9 mouse cellular contexts compared by ENCODE assay signal in genomic region chr5:98255760-98256490, GRCm38 (mm10). TPM values are rescaled to one million over a fixed set of nuclear protein-coding genes. Genes with fewer than 3 reads are reported as not detected.
A peak's percentile ranks its signal among the peaks of the same experiment; 100 is the strongest.
DNase-seq lines count a peak whose midpoint lies in the region; ATAC-seq and TF ChIP-seq lines count a peak whose summit lies in the region.
"Had no signal": no experiment of that assay in that cellular context is flagged by ENCODE, and none has a peak within 500 bp of the region (broad histone marks: within the 10 kb centered on the region; RNA-seq: fewer than 3 reads in every experiment).

No protein-coding gene starts in this region.

- TF ChIP-seq CTCF in lung, embryonic 14.5 days (IDR thresholded peaks at IDR 0.05; ENCODE audit: low read depth) = no peak
- no peak for TF ChIP-seq CTCF in lung, adult 2 months (IDR thresholded peaks at IDR 0.05; ENCODE audit: insufficient read depth, low read length)

- no peak overlapping the region; the same call in 1 of the 2 replicates for H3K4me3 ChIP-seq in lung, embryonic 14.5 days (ENCODE audit: low read depth, low read length)
- H3K4me3 ChIP-seq in lung, adult 2 months (replicated peaks; ENCODE audit: extremely low read depth, low read depth, low read length) = no peak overlapping the region
- H3K4me3 ChIP-seq in embryonic facial prominence, embryonic 11.5 days (ENCODE audit: low read depth, low read length) = no peak overlapping the region
- H3K4me3 ChIP-seq in limb, embryonic 10.5 days = peak overlapping the region; percentile 16; the same call in 1 of the 2 replicates

- H3K4me1 ChIP-seq in lung, embryonic 14.5 days (ENCODE audit: insufficient read depth) = no peaks in the 10 kb centered on the region
- no peaks in the 10 kb centered on the region for H3K4me1 ChIP-seq in lung, adult 2 months (ENCODE audit: control insufficient read depth, insufficient read depth, low read length)
- H3K4me1 ChIP-seq in embryonic facial prominence, embryonic 11.5 days (ENCODE audit: control insufficient read depth, insufficient read depth, low read length) = no peaks in the 10 kb centered on the region
- H3K4me1 ChIP-seq in limb, embryonic 10.5 days = peaks cover 31% of the 10 kb centered on the region

- ATAC-seq in lung, embryonic 14.5 days (ENCODE audit: insufficient read depth) = no peak
- no peak for ATAC-seq in embryonic facial prominence, embryonic 11.5 days (replicated peaks; ENCODE audit: insufficient number of reproducible peaks, low FRiP score, low TSS enrichment, low read depth)
- no peak for ATAC-seq in erythroblast, adult 5-6 weeks (replicated peaks; ENCODE audit: low FRiP score, poor library complexity, severe bottlenecking)
- ATAC-seq: Patski had no signal

- no peak overlapping the region for H3K9ac ChIP-seq in lung, embryonic 14.5 days
- no peak overlapping the region for H3K9ac ChIP-seq in embryonic facial prominence, embryonic 11.5 days (replicated peaks; ENCODE audit: low read length)

- DNase-seq in lung, embryonic 14.5 days = no peak
- no peak for DNase-seq in lung, adult 2 months
- DNase-seq in embryonic facial prominence, embryonic 11.5 days (ENCODE audit: low spot score) = peak; percentile 25
- DNase-seq in limb, embryonic 10.5 days (ENCODE audit: low spot score) = peak; percentile 44
- DNase-seq in frontal cortex, postnatal 14 days (ENCODE audit: low spot score in 2 of 2) = no peak
- DNase-seq in adrenal gland, adult 8-10 months = no peak
- DNase-seq in thymus, postnatal 10 days (ENCODE audit: low spot score in 2 of 2) = no peak

- H3K4me2 ChIP-seq in lung, embryonic 14.5 days = peak overlapping the region; percentile 18; the same call in 1 of the 2 replicates
- H3K4me2 ChIP-seq in embryonic facial prominence, embryonic 11.5 days (ENCODE audit: low read depth, low read length) = no peak overlapping the region

- H3K36me3 ChIP-seq in lung, embryonic 14.5 days (ENCODE audit: insufficient read depth) = no peaks in the 10 kb centered on the region
- no peaks in the 10 kb centered on the region for H3K36me3 ChIP-seq in embryonic facial prominence, embryonic 11.5 days (replicated peaks; ENCODE audit: control insufficient read depth, insufficient read depth, low read depth, low read length)
- no peaks in the 10 kb centered on the region for H3K36me3 ChIP-seq in limb, embryonic 10.5 days

- no peak overlapping the region for H3K27ac ChIP-seq in lung, embryonic 14.5 days (ENCODE audit: low read depth)
- H3K27ac ChIP-seq in embryonic facial prominence, embryonic 11.5 days (replicated peaks; ENCODE audit: low read depth, low read length) = no peak overlapping the region
- H3K27ac ChIP-seq in limb, embryonic 10.5 days = no peak overlapping the region

- H3K27me3 ChIP-seq in lung, embryonic 14.5 days (ENCODE audit: insufficient read depth, low read length) = peaks cover 59% of the 10 kb centered on the region
- peaks cover 21% of the 10 kb centered on the region for H3K27me3 ChIP-seq in embryonic facial prominence, embryonic 11.5 days (ENCODE audit: control insufficient read depth, insufficient read depth, low read length)
- peaks cover 74% of the 10 kb centered on the region for H3K27me3 ChIP-seq in limb, embryonic 10.5 days (ENCODE audit: low read depth, poor library complexity, severe bottlenecking)

- H3K9me3 ChIP-seq in lung, embryonic 14.5 days (ENCODE audit: low read depth, low read length) = no peaks in the 10 kb centered on the region
- no peaks in the 10 kb centered on the region for H3K9me3 ChIP-seq in embryonic facial prominence, embryonic 11.5 days (replicated peaks; ENCODE audit: control insufficient read depth, low read length)
- no peaks in the 10 kb centered on the region for H3K9me3 ChIP-seq in limb, embryonic 10.5 days (replicated peaks)

- WGBS in lung, embryonic 14.5 days = 8% methylated on average over 18 of the region's 18 CpGs
- WGBS in lung, adult 2 months = 21% methylated on average over 18 of the region's 18 CpGs
- WGBS in embryonic facial prominence, embryonic 11.5 days = 2% methylated on average over 18 of the region's 18 CpGs
- 4% methylated on average over 18 of the region's 18 CpGs for WGBS in limb, embryonic 10.5 days

- TF ChIP-seq POLR2A in lung, adult 2 months (IDR thresholded peaks at IDR 0.05; ENCODE audit: borderline replicate concordance, extremely low read depth, low read depth, low read length) = no peak

RNA-seq across cellular contexts. Expression of gene Fgf5, which starts 1.9 kb away (rescaled TPM):
- polyA plus RNA-seq in lung, embryonic 14.5 days (2014; fragmentation: Nextera tagmentation; extraction: Ambion mirVana) = 0.74 and 0.88 TPM in 2 replicates
- not detected in 2 replicates for polyA plus RNA-seq in lung, adult 2 months (2012; rRNA removed)
- polyA plus RNA-seq in embryonic facial prominence, embryonic 11.5 days (2014; fragmentation: Nextera tagmentation; extraction: Ambion mirVana) = 1.0 and 2.2 TPM in 2 replicates
- polyA plus RNA-seq in limb, embryonic 10.5 days (2016; fragmentation: Nextera tagmentation; extraction: Ambion mirVana) = 1.4 and 1.8 TPM in 2 replicates
- total RNA-seq in erythroblast, adult 5-6 weeks (2015; ENCODE audit: low replicate concordance) = not detected in 2 replicates
- not detected in 2 replicates for total RNA-seq in erythroblast, adult 5-6 weeks (2017; ENCODE audit: low replicate concordance)
- total RNA-seq in adrenal gland, adult 8-10 months (2022) = under 1 TPM in 1 of 4 experiments, not detected in 3; 0.17 TPM

Comparison
In these comparisons a context has a peak if more than half of its experiments do, and no peak if none do; other contexts are left out.
1. DNase-seq: peak in embryonic facial prominence, embryonic 11.5 days (single experiment) and limb, embryonic 10.5 days (single experiment); none in lung, embryonic 14.5 days (single experiment), lung, adult 2 months (single experiment), frontal cortex, postnatal 14 days (0 of 2), adrenal gland, adult 8-10 months (single experiment) and thymus, postnatal 10 days (0 of 2).